Mouse (Mus musculus): ENCODE results near the gene Ptpro.

DNA sequence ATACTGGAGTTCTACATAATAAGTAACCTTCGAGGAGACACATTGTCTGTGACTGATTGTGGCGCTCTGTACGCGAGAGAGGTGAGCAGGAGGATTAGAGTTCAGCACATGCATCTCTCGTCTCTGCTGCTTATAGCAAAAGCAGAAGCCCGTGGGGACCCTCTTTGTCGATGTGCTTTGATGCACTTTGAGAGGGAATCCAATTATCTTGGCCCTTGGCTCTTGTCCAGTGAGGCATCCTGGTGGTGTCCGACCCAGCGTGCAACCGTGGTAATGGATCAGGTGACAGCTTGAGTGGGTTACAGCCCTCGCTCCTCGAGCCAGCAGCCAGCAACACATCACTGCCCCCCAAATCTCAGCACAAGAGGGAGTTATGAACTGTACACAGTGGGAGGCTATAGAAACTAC is 25.5 kb downstream of the Ptpro start:
- TF ChIP-seq CTCF (IDR thresholded peaks at IDR 0.05; ENCODE audit: insufficient read depth, low read depth, low read length) (no peak), POLR2A (IDR thresholded peaks at IDR 0.05; ENCODE audit: insufficient read depth, low read depth, low read length) (no peak)
